Mouse (Mus musculus): ENCODE results near the gene Syne3.

Syne3 gene

GRCm38 (mm10) chr12:104969618-104970017, 40.0 kb downstream of the Syne3 start:
- DNase-seq (ENCODE audit: low read depth, low spot score), result no peak

GRCm38 (mm10) chr12:104969177-104969576, 40.4 kb downstream of the Syne3 start:
- no peak for DNase-seq (ENCODE audit: low read depth, low spot score)

GRCm38 (mm10) chr12:104964953-104965911, 44.4 kb downstream of the Syne3 start:
- DNase-seq (ENCODE audit: low read depth, low spot score), result no peak

- peak; percentile 80 for DNase-seq (ENCODE audit: low read depth, low spot score)
Measured at GRCm38 (mm10) chr12:104960421-104960820, 49.2 kb downstream of the Syne3 start.

- DNase-seq (ENCODE audit: low read depth, low spot score), result no peak
Measured at GRCm38 (mm10) chr12:104959966-104960365, 49.6 kb downstream of the Syne3 start.

GRCm38 (mm10) chr12:104958263-104958662, 51.3 kb downstream of the Syne3 start:
- no peak for DNase-seq (ENCODE audit: low read depth, low spot score)

GRCm38 (mm10) chr12:104957165-104957564, 52.4 kb downstream of the Syne3 start:
- no peak for DNase-seq (ENCODE audit: low read depth, low spot score)

- DNase-seq (ENCODE audit: low read depth, low spot score), result no peak
Measured at GRCm38 (mm10) chr12:104956406-104956805, 53.2 kb downstream of the Syne3 start.

- no peak for DNase-seq (ENCODE audit: low read depth, low spot score)
Measured at GRCm38 (mm10) chr12:104955003-104955800, 54.4 kb downstream of the Syne3 start.

GRCm38 (mm10) chr12:104953941-104954340, 55.7 kb downstream of the Syne3 start:
- peak; percentile 76 for DNase-seq (ENCODE audit: low read depth, low spot score)

GRCm38 (mm10) chr12:104952458-104952857, 57.2 kb downstream of the Syne3 start:
- DNase-seq (ENCODE audit: low read depth, low spot score), result peak; percentile 84

GRCm38 (mm10) chr12:104947911-104948310, 61.7 kb downstream of the Syne3 start:
- DNase-seq (ENCODE audit: low read depth, low spot score), result peak; percentile 51

GRCm38 (mm10) chr12:104946231-104946630, 63.4 kb downstream of the Syne3 start:
- no peak for DNase-seq (ENCODE audit: low read depth, low spot score)

GRCm38 (mm10) chr12:104940466-104940865, 69.1 kb downstream of the Syne3 start:
- DNase-seq (ENCODE audit: low read depth, low spot score), result no peak

GRCm38 (mm10) chr12:104940027-104940386, 69.6 kb downstream of the Syne3 start:
- no peak for DNase-seq (ENCODE audit: low read depth, low spot score)

- DNase-seq (ENCODE audit: low read depth, low spot score), result peak; percentile 76
Measured at GRCm38 (mm10) chr12:104939372-104940026, 70.1 kb downstream of the Syne3 start.

- DNase-seq (ENCODE audit: low read depth, low spot score), result no peak
Measured at GRCm38 (mm10) chr12:104938935-104939334, 70.7 kb downstream of the Syne3 start.

GRCm38 (mm10) chr12:104936223-104936622, 73.4 kb downstream of the Syne3 start:
- DNase-seq (ENCODE audit: low read depth, low spot score), result peak; percentile 86

GRCm38 (mm10) chr12:104935144-104935543, 74.5 kb downstream of the Syne3 start:
- DNase-seq (ENCODE audit: low read depth, low spot score), result no peak

- DNase-seq (ENCODE audit: low read depth, low spot score), result no peak
Measured at GRCm38 (mm10) chr12:104933800-104934199, 75.8 kb downstream of the Syne3 start.

GRCm38 (mm10) chr12:104933217-104933616, 76.4 kb downstream of the Syne3 start:
- peak; percentile 64 for DNase-seq (ENCODE audit: low read depth, low spot score)

GRCm38 (mm10) chr12:104925765-104926164, 83.8 kb downstream of the Syne3 start:
- DNase-seq (ENCODE audit: low read depth, low spot score), result no peak
